Comparison of ENCODE assay signal across 14 mouse cellular contexts in genomic region chr16:76950836-76951486, GRCm38 (mm10).
A peak's percentile ranks its signal among the peaks of the same experiment; 100 is the strongest.
DNase-seq lines count a peak whose midpoint lies in the region; ATAC-seq and TF ChIP-seq lines count a peak whose summit lies in the region.
"Had no signal": no experiment of that assay in that cellular context is flagged by ENCODE, and none has a peak within 500 bp of the region (broad histone marks: within the 10 kb centered on the region; RNA-seq: fewer than 3 reads in every experiment).

No protein-coding gene starts in this region.

- peak; percentile 24 to 43 for DNase-seq in cerebellum, postnatal 14 days
- no peak for DNase-seq in cerebellum, adult 2 months
- DNase-seq in layer of hippocampus, postnatal 10 days (ENCODE audit: low spot score in 2 of 2) = peak; percentile 50 to 58
- DNase-seq in right cerebral cortex, adult 18-20 months = peak; percentile 57
- no peak for DNase-seq in T-cell, adult 2 months (ENCODE audit: low spot score)
- no peak for DNase-seq in testis, postnatal 10 days (ENCODE audit: low spot score)
- DNase-seq in gastrocnemius, postnatal 4 days (ENCODE audit: low spot score in 2 of 2) = no peak
- DNase-seq: adrenal gland, postnatal 36 days; cerebellum, postnatal 36 days; gastrocnemius, postnatal 25 days; kidney, postnatal 25 days; lung, postnatal 4 days had no signal

- TF ChIP-seq CTCF in cerebellum, adult 2 months (IDR thresholded peaks at IDR 0.05; ENCODE audit: borderline replicate concordance, insufficient read depth, low read depth, low read length) = no peak

- H3K27ac ChIP-seq in cerebellum, adult 2 months (ENCODE audit: insufficient read depth, low read length) = no peak overlapping the region

- H3K4me1 ChIP-seq in cerebellum, adult 2 months (ENCODE audit: control insufficient read depth, insufficient read depth, low read length) = no peaks in the 10 kb centered on the region

- ATAC-seq in frontal cortex, adult (ENCODE audit: low TSS enrichment) = peak; percentile 55
- ATAC-seq: inflammation-experienced regulatory T-cells, adult 6 months had no signal

- no peak overlapping the region for H3K4me3 ChIP-seq in cerebellum, adult 2 months (replicated peaks; ENCODE audit: insufficient read depth, low read depth, low read length)

- WGBS in cerebellum, adult 2 months = 29% methylated on average over 10 of the region's 10 CpGs

- no peak for TF ChIP-seq POLR2A in cerebellum, adult 2 months (IDR thresholded peaks at IDR 0.05; ENCODE audit: borderline replicate concordance, insufficient read depth, low read length)

- no peaks in the 10 kb centered on the region for H3K27me3 ChIP-seq in cerebellum, adult 2 months (ENCODE audit: control insufficient read depth, insufficient read depth, low read length)

Comparison
In these comparisons a context has a peak if more than half of its experiments do, and no peak if none do; other contexts are left out.
1. DNase-seq: peak in cerebellum, postnatal 14 days (2 of 2), layer of hippocampus, postnatal 10 days (2 of 2) and right cerebral cortex, adult 18-20 months (single experiment); none in cerebellum, adult 2 months (0 of 2), T-cell, adult 2 months (single experiment), testis, postnatal 10 days (single experiment) and gastrocnemius, postnatal 4 days (0 of 2).